Mouse (Mus musculus): ENCODE measurements around the gene Cdc5l.

Cdc5l gene

DNA sequence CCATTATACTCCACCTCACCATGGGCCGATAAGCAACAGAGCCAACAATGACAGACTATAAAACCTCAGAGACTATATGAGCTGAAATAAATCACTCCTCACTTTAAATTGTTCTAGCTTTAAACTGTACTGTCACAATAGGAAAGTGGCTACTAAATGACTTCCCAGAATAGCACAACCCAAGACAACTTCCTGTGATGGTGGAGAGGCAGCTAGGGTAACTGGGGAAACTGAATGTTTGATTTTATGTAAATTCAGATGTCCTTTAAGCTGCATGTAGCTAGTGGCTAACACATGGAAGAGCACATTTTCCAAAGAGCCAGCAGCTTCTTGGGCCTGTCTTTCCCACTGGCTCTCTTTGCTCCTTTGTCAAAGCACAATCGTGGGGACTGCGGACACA is 50.2 kb downstream of the Cdc5l start:
- in situ Hi-C loops (cut with MboI; ENCODE audit: unreplicated experiment in 2 of 2) = loop anchor here in 1 of 2 experiments (25.0 kb wide), 1 partner anchor 321 kb away; no protein-coding TSS in a partner anchor

DNA sequence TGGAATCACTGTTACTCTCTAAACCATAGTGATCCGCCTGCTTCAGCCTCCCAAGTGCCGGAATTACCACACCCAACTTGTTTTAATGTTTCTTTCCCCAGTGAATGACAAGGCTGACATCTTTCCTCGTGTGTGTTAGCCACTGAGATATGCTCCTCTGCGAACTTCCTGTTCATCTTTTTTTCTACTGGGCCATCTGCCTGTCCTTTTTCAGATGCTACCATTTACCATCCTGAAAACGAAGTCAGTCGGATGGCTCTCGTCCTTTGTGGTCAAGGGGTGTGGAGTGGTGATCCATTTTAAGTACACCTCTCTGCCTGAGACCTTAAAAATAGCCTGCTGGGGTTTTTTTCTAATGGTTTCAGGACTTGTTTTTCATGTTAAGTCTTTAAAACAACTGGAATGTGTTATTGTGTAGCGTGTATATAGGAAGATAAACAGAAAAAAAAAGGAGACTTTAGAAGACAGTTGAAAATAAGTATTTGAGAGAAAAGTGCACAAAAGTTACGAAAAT is 54.2 kb downstream of the Cdc5l start:
- in situ Hi-C loops (cut with MboI; ENCODE audit: unreplicated experiment in 2 of 2) = loop anchor here (5.0 to 25.0 kb wide), 5 partner anchors 127 to 1685 kb away; no protein-coding TSS in a partner anchor

DNA sequence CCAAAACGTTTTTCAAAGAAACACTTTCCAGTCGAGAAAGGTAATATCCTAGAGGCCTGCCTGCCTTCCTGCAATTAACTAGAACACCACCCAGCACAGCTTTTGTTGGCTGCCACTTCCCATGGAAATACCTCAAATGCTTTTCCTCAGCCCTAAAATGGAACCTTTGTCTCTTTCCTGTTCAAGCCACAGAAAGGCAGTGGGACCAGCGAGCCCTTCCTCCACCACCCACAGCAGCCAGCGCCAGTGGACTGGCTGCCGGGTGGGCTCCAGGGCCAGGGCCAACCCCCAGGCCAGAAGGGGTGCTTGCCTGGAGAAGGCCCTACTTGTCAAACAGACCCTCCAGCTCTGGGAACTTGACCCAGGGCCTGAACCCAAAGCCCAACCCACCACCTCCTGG is 56.2 kb downstream of the Cdc5l start:
- in situ Hi-C loops (cut with MboI; ENCODE audit: unreplicated experiment in 2 of 2) = loop anchor here (5.0 to 25.0 kb wide), 5 partner anchors 125 to 1683 kb away; no protein-coding TSS in a partner anchor

DNA sequence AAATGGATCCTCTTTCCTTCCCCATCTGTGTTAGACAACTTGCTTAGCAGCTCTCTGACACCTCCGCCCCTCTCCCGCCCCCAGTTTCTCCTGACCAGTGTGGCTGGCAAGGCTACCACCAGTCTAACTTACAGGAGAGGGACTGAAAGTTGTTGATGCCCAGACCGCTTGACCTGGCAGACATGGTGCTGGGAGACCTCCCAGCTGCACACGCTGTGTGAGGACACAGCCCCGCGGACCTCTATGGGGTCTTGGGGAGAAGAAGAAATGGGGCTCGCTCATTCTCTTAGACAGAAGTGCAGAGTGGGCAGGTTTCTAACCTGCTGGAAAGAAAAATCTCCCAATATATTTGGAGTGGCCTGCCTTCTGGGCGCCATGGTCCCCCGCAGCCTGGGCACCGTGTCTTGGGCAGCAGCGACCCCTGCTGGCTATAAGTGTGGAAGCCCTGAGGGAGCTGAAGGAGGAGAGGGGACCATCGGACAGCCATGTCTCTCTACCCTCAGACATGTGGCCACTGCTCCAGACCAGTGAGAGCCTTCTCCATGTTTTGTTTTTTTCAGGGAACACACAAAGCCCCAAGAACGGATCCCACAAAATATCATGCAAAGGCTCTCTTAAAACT is 59.4 kb downstream of the Cdc5l start:
- in situ Hi-C loops (cut with MboI; ENCODE audit: unreplicated experiment in 2 of 2) = loop anchor here (5.0 to 25.0 kb wide), 7 partner anchors 122 to 1687 kb away; no protein-coding TSS in a partner anchor

DNA sequence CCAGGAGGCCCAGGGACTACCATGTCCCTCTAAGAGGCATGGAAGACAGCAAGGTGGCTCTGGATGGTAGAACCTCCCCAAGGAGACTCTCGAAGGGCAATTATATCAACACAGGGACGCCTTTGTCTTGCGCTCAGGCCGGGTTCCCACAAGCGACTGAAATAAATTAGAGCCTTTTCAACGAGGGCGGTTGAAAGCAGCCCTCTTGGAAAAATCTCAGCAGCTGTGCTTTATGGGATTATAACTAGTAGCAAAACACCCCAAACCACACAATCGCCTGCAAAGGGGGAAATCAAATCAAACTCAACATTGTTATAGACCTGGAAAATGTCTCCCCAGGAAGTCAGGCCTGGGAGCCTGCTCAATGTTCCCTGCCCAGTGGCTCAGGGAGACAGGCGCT is 62.5 kb downstream of the Cdc5l start:
- in situ Hi-C loops (cut with MboI; ENCODE audit: unreplicated experiment in 2 of 2) = loop anchor here (5.0 to 25.0 kb wide), 7 partner anchors 119 to 1684 kb away; no protein-coding TSS in a partner anchor

DNA sequence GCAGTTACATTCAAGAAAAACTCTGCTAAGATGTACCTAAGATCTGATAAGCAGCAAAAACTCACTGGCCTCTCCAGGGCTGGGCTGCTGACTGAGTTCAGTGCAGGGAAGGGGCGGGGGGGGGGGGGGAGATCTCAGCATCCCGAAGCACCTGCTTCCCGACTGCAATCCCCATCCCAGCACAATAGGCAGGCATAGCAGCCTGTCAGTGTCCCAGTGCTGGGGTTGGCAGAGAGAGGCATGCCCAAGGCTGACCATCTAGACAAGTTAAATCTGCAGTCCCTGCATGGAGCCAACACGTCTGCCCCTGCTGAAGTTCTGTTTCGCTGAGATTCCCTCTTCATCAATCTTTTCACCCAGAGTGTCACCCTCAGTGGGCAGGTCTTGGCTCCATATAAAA is 63.0 kb downstream of the Cdc5l start:
- in situ Hi-C loops (cut with MboI; ENCODE audit: unreplicated experiment in 2 of 2) = loop anchor here (5.0 to 25.0 kb wide), 7 partner anchors 118 to 1683 kb away; no protein-coding TSS in a partner anchor

DNA sequence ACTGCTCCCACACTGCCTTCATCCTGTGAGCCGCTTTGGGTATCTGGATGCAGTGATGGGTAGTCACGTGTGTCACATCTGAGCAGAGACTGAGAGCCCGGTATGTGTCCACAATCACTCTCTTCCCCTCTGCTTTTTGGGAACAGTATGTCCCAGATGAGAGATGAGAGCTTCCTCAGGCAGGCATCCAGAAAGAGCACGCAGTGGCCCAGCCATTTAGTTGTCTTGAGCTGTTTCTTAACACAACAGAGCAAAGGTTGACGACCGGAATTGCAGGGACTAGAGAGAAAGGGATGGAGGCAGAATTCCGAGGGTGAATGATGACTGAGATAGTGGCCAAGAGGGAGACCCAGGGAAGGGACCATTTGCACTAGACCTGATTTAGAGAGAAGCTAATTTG is 68.7 kb downstream of the Cdc5l start:
- in situ Hi-C loops (cut with MboI; ENCODE audit: unreplicated experiment in 2 of 2) = loop anchor here (25.0 kb wide), 2 partner anchors 303 to 1678 kb away; no protein-coding TSS in a partner anchor

DNA sequence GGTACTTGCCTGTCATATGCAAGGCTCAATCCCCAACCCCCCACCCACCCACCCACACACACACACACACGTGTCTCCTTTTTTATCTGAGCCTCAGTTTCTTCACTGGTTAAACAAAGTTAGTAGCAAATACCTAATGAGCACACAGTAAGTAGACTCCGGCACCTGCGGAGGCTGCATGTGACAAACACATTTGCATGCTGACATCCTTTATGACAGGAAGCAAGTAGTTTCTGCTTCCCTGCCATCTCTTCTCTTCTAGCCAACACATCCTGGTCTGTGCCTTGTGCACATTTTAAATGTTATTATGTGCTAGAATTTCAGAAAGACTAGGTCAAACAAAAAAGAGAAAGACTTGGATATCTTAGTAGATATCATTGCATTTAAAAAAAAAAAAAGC is 72.6 kb downstream of the Cdc5l start:
- in situ Hi-C loops (cut with MboI; ENCODE audit: unreplicated experiment in 2 of 2) = loop anchor here (25.0 kb wide), 2 partner anchors 299 to 1674 kb away; no protein-coding TSS in a partner anchor

DNA sequence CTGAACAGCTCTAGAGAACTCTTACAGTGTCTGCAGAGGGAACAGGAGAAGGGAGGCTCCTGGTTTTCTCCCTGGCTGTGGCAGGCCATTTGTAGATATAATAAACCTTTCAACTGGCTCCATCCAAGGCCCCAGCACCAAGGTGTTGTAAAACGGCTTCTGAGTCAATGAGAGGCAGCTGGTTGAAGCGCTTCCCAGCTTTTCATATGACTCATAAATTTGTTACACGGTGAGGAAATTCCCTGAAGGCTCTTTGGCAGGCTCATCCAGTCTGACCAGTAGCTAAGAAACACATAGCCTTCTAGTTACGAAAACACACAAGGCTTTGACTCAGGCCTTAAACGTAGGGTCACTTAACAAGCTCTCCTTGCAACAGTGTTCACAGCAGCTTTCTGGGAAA is 74.1 kb downstream of the Cdc5l start:
- in situ Hi-C loops (cut with MboI; ENCODE audit: unreplicated experiment in 2 of 2) = loop anchor here (25.0 kb wide), 2 partner anchors 297 to 1672 kb away; no protein-coding TSS in a partner anchor

DNA sequence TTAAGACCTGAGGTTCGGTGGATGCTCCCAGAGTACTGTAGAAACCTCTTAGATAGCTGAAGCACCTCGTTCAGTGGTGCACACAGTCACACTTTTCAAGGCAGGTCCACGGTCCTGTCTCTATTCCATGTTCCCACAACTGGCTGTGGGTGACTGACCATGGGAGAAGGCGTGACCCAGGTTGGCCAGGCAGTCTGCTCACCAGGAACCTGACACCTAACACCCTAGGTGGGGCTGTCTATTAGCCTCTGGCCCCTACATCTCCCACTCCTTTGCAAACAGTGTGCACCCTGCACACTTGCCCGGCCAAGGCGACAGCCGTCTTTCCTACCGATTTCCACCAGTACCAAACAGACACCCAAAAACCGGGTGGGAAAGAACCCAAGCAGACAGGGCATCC is 77.1 kb downstream of the Cdc5l start:
- in situ Hi-C loops (cut with MboI; ENCODE audit: unreplicated experiment in 2 of 2) = loop anchor here (25.0 kb wide), 2 partner anchors 294 to 1669 kb away; no protein-coding TSS in a partner anchor

DNA sequence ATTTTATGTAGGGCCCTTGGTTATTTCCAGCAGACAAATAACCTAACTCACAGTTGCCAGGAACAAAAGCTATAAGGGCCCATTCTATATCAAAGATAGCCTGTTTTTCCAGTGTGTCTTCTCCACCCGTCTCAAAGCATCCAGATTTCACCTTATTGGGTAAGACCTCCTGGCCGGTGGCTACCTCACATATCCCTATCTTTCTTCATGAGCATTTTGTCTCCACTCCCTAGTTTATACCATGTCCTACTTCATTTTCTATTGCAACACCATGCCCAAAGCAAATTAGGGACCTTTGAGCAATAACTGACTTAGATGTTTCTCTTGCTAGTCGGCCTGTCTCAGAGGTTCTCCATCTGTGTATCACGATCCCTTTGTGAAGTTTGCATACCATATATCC is 85.6 kb downstream of the Cdc5l start:
- in situ Hi-C loops (cut with MboI; ENCODE audit: unreplicated experiment in 2 of 2) = no loop called here
